Mouse (Mus musculus): ENCODE results near the gene Lce1k. TPM values are rescaled to one million over a fixed set of nuclear protein-coding genes. Genes with fewer than 3 reads are reported as not detected.
"Not testable (repeated sequence)": the region's sequence is repeated elsewhere in the genome, so short reads cannot be mapped to it uniquely, and the experiment has no call there.

The Lce1k gene
- not detected in 2 replicates for polyA plus RNA-seq (2012; rRNA removed)

GRCm38 (mm10) chr3:92807791-92808190, at the start of gene Lce1k:
Gene Lce1k (minus strand): TSS chr3:92807891.
- Histone ChIP-seq H3K4me1 (ENCODE audit: control insufficient read depth, insufficient read depth, low read length) (no peaks in the 10 kb centered on the region), H3K27ac (ENCODE audit: insufficient read depth, low read length) (no peak within 1 kb of the TSS), H3K27me3 (ENCODE audit: control insufficient read depth, insufficient read depth, low read length) (no peaks in the 10 kb centered on the region), H3K4me3 (replicated peaks; ENCODE audit: insufficient read depth, low read depth, low read length) (no peak within 1 kb of the TSS)
- no peak for DNase-seq
- TF ChIP-seq CTCF (IDR thresholded peaks at IDR 0.05; ENCODE audit: borderline replicate concordance, insufficient read depth, low read depth, low read length), result no peak
- no peak for TF ChIP-seq POLR2A (IDR thresholded peaks at IDR 0.05; ENCODE audit: borderline replicate concordance, insufficient read depth, low read length)

DNA sequence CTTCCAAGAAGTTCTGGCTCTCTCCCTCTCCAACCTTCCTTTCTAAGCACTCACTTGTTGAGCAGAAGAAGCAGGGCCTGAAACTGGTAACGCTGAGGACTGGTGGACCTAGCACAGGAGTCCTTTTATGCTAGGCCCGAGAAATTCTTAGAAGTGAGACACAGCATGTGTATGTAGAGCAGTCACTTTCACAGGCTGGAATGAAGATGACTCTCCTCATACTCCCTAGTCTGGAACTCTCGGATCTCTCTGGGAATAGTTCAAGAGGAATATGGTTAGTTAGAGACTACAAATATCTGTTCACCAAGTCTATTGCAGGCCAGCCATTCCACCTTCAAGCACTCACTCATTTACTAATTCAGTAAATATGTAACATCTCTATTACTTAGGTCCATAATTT, 43.5 kb upstream of the Lce1k start, which contains the start of gene Lce1l:
Gene Lce1l, minus strand, starts transcription at position 101 of the 400 bp plus-strand sequence.
- Histone ChIP-seq H3K27ac (ENCODE audit: insufficient read depth, low read length) (no peak within 1 kb of the TSS), H3K27me3 (ENCODE audit: control insufficient read depth, insufficient read depth, low read length) (no peaks in the 10 kb centered on the region), H3K4me3 (replicated peaks; ENCODE audit: insufficient read depth, low read depth, low read length) (no peak within 1 kb of the TSS), H3K4me1 (ENCODE audit: control insufficient read depth, insufficient read depth, low read length) (no peaks in the 10 kb centered on the region)
- no peak for TF ChIP-seq CTCF (IDR thresholded peaks at IDR 0.05; ENCODE audit: borderline replicate concordance, insufficient read depth, low read depth, low read length)
- TF ChIP-seq POLR2A (IDR thresholded peaks at IDR 0.05; ENCODE audit: borderline replicate concordance, insufficient read depth, low read length), result no peak
- no peak for DNase-seq
- WGBS, result 90% methylated on average over 3 of the region's 3 CpGs

DNA sequence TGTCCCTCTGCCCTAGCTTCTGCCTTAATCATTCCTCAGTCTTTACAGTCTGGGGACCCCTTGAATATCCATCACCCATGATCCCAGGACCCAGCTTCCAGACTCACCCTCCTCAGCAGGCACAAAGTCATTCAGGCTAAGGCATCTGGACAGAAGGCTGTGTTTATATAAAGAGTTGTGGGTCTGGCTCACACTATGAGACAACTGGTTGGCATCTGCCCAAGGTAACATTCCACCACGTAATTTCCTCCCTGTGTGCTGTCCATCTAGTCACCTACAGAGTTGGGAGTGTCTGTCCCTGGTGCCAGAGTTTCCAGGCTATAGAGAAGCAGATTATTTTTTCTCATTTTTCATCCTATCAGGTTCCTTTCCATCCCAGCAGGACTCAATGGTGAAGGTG, 19.4 kb upstream of the Lce1k start, which contains the start of gene Kprp:
Gene Kprp, minus strand, starts transcription at position 140 of the 400 bp plus-strand sequence.
- Histone ChIP-seq H3K27ac (ENCODE audit: insufficient read depth, low read length) (no peak within 1 kb of the TSS), H3K27me3 (ENCODE audit: control insufficient read depth, insufficient read depth, low read length) (no peaks in the 10 kb centered on the region), H3K4me3 (replicated peaks; ENCODE audit: insufficient read depth, low read depth, low read length) (no peak within 1 kb of the TSS), H3K4me1 (ENCODE audit: control insufficient read depth, insufficient read depth, low read length) (no peaks in the 10 kb centered on the region)
- no peak for TF ChIP-seq POLR2A (IDR thresholded peaks at IDR 0.05; ENCODE audit: borderline replicate concordance, insufficient read depth, low read length)
- TF ChIP-seq CTCF (IDR thresholded peaks at IDR 0.05; ENCODE audit: borderline replicate concordance, insufficient read depth, low read depth, low read length), result no peak
- no peak for DNase-seq
- WGBS, result 13% methylated on average over 1 of the region's 1 CpGs

GRCm38 (mm10) chr3:92825808-92826207, 18.1 kb upstream of the Lce1k start:
- no peaks in the 10 kb centered on the region for H3K4me1 ChIP-seq (ENCODE audit: control insufficient read depth, insufficient read depth, low read length)
- TF ChIP-seq POLR2A (IDR thresholded peaks at IDR 0.05; ENCODE audit: borderline replicate concordance, insufficient read depth, low read length) (no peak), CTCF (IDR thresholded peaks at IDR 0.05; ENCODE audit: borderline replicate concordance, insufficient read depth, low read depth, low read length) (no peak)
- H3K4me3 ChIP-seq (replicated peaks; ENCODE audit: insufficient read depth, low read depth, low read length), result no peak overlapping the region
- H3K27ac ChIP-seq (ENCODE audit: insufficient read depth, low read length), result no peak overlapping the region
- 13% methylated on average over 1 of the region's 1 CpGs for WGBS
- no peak for DNase-seq
- no peaks in the 10 kb centered on the region for H3K27me3 ChIP-seq (ENCODE audit: control insufficient read depth, insufficient read depth, low read length)

DNA sequence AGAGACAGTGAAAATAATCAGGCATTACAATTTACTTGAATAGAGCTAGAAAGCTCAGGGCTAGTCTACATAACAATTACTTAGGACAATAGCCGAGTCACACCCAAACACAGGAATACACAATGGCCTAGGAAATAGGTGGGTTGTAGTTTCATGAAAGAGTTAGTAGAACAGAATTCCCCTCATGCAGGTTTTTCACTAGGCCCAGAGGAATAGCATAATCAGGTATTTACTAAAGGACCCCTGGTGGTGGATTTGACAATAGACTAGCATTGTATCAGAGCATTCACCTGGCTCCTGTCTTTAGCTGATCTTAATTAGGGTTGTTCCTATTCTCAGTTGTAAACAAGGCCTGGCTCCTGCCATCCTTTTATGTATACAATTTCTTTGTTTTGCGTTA, 8.3 kb upstream of the Lce1k start:
- H3K4me1 ChIP-seq (ENCODE audit: control insufficient read depth, insufficient read depth, low read length); H3K4me3 ChIP-seq (replicated peaks; ENCODE audit: insufficient read depth, low read depth, low read length); H3K27ac ChIP-seq (ENCODE audit: insufficient read depth, low read length); DNase-seq; H3K27me3 ChIP-seq (ENCODE audit: control insufficient read depth, insufficient read depth, low read length): not testable (repeated sequence)
- 95% methylated on average over 2 of the region's 2 CpGs for WGBS

GRCm38 (mm10) chr3:92815581-92815980, 7.9 kb upstream of the Lce1k start:
- no peaks in the 10 kb centered on the region for H3K4me1 ChIP-seq (ENCODE audit: control insufficient read depth, insufficient read depth, low read length)
- WGBS, result 89% methylated on average over 3 of the region's 3 CpGs
- no peak for DNase-seq
- no peak overlapping the region for H3K4me3 ChIP-seq (replicated peaks; ENCODE audit: insufficient read depth, low read depth, low read length)
- TF ChIP-seq POLR2A (IDR thresholded peaks at IDR 0.05; ENCODE audit: borderline replicate concordance, insufficient read depth, low read length), result no peak
- no peak for TF ChIP-seq CTCF (IDR thresholded peaks at IDR 0.05; ENCODE audit: borderline replicate concordance, insufficient read depth, low read depth, low read length)
- H3K27ac ChIP-seq (ENCODE audit: insufficient read depth, low read length), result no peak overlapping the region
- no peaks in the 10 kb centered on the region for H3K27me3 ChIP-seq (ENCODE audit: control insufficient read depth, insufficient read depth, low read length)

DNA sequence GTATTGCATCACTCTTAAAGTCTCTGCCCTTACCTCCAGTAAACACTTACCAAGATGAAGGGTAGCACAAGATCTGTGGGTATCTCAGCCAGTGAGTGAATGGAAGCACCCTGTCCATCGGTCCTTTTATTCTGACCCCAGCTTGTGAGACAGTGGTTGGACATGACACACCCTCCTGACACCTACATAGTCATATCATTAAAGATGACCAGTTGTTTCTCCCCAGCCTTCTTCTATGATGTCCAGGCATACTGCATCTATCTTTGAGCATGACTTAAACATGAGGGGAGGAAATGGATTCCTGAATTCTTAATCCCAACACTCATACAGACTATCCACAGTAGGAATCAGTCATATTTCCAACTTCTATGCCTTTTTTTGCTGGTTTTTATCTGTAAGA, 17.3 kb downstream of the Lce1k start, which contains the start of gene Lce1j:
Gene Lce1j, minus strand, starts transcription at position 101 of the 400 bp plus-strand sequence.
- Histone ChIP-seq H3K27ac (ENCODE audit: insufficient read depth, low read length) (no peak within 1 kb of the TSS), H3K27me3 (ENCODE audit: control insufficient read depth, insufficient read depth, low read length) (no peaks in the 10 kb centered on the region), H3K4me3 (replicated peaks; ENCODE audit: insufficient read depth, low read depth, low read length) (no peak within 1 kb of the TSS), H3K4me1 (ENCODE audit: control insufficient read depth, insufficient read depth, low read length) (no peaks in the 10 kb centered on the region)
- no peak for DNase-seq
- TF ChIP-seq POLR2A (IDR thresholded peaks at IDR 0.05; ENCODE audit: borderline replicate concordance, insufficient read depth, low read length) (no peak), CTCF (IDR thresholded peaks at IDR 0.05; ENCODE audit: borderline replicate concordance, insufficient read depth, low read depth, low read length) (no peak)
- WGBS, result 87% methylated on average over 1 of the region's 1 CpGs

DNA sequence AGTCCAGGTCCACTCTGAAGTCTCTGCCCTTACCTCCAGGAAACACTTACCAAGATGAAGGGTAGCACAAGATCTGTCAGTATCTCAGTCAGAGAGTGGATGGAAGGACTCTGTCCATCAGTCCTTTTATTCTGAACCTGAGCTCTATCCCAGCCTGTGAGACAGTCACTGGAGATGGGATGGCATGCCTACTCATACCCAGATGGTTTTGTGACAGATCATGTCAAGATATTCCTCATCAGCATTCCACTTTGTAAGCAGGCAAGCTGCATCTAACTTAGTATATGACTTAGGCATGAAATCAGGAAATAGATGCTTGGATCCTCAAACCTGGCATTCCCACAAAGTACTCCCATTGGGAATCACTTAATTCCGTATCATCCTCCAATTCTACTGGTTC, 28.9 kb downstream of the Lce1k start, which contains the start of gene Lce1i:
Gene Lce1i, minus strand, starts transcription at position 101 of the 400 bp plus-strand sequence.
- WGBS, result 78% methylated on average over 1 of the region's 1 CpGs
- Histone ChIP-seq H3K27ac (ENCODE audit: insufficient read depth, low read length) (no peak within 1 kb of the TSS), H3K4me3 (replicated peaks; ENCODE audit: insufficient read depth, low read depth, low read length) (no peak within 1 kb of the TSS), H3K27me3 (ENCODE audit: control insufficient read depth, insufficient read depth, low read length) (no peaks in the 10 kb centered on the region), H3K4me1 (ENCODE audit: control insufficient read depth, insufficient read depth, low read length) (no peaks in the 10 kb centered on the region)
- no peak for DNase-seq
- TF ChIP-seq CTCF (IDR thresholded peaks at IDR 0.05; ENCODE audit: borderline replicate concordance, insufficient read depth, low read depth, low read length) (no peak), POLR2A (IDR thresholded peaks at IDR 0.05; ENCODE audit: borderline replicate concordance, insufficient read depth, low read length) (no peak)
